Mouse (Mus musculus): ENCODE measurements at regions not wholly inside any gene's neighbourhood (a gene's known extent, or its start where the extent isn't known, plus 50 kb on each side); places are given as distances from the start of the nearest gene placed in this dataset.
"Not testable (repeated sequence)": the region's sequence is repeated elsewhere in the genome, so short reads cannot be mapped to it uniquely, and the experiment has no call there.

- TF ChIP-seq CTCF, POLR2A (IDR thresholded peaks at IDR 0.05; ENCODE audit: insufficient read depth, low read depth, low read length): not testable (repeated sequence)
Measured at GRCm38 (mm10) chr1:64461616-64462015, 70.8 kb upstream of the Creb1 start.
